ENCODE assay signal across 5 mouse cellular contexts in the genomic region with DNA sequence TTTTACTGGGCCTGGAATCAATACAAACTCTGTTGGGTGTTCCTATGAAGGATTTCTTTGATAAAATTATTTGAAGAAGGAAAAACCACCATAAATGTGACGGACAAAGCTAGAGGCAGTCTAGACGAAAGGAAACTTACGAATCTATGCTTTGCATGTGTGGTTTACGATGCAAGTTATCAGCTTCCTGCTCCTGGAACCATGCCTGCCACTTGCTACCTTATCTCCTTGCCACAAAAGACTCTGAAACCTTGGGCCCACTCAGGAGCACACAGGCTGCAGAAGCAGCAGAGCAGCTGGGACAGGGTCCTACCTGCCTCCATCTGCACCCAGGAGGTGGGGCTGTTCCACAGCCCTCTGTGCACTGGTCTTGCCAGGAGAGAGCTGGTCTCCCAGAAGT.
DNase-seq lines count a peak whose midpoint lies in the region; ATAC-seq and TF ChIP-seq lines count a peak whose summit lies in the region.
"Not testable (repeated sequence)": the region's sequence is repeated elsewhere in the genome, so short reads cannot be mapped to it uniquely, and the experiment has no call there.

No protein-coding gene starts in this region.

- not testable (repeated sequence) for H3K36me3 ChIP-seq in MEL (ENCODE audit: control insufficient read depth in 1 of 2, insufficient read depth in 2 of 2, low read length in 2 of 2); kidney, postnatal 0 days (ENCODE audit: insufficient read depth, low read length); stomach, postnatal 0 days (ENCODE audit: control insufficient read depth, insufficient read depth, low read length)

- TF ChIP-seq EP300 in MEL (IDR thresholded peaks at IDR 0.05; ENCODE audit: low read depth in 1 of 2, low read length in 2 of 2); stomach, postnatal 0 days (optimal IDR thresholded peaks at IDR 0.05): not testable (repeated sequence)

- not testable (repeated sequence) for H3K4me3 ChIP-seq in MEL (ENCODE audit: control insufficient read depth in 1 of 2, insufficient read depth in 1 of 2, low read depth in 2 of 2, low read length in 2 of 2); kidney, postnatal 0 days (replicated peaks; ENCODE audit: low read depth, low read length); stomach, postnatal 0 days (ENCODE audit: low read depth, low read length)

- TF ChIP-seq CTCF in MEL (IDR thresholded peaks at IDR 0.05 in 2 of 3, conservative IDR thresholded peaks at IDR 0.05 in 1 of 3; ENCODE audit: control insufficient read depth in 1 of 3, insufficient read depth in 1 of 3, low read depth in 2 of 3, low read length in 3 of 3, poor library complexity in 1 of 3, severe bottlenecking in 1 of 3) = not testable (repeated sequence)
- TF ChIP-seq CTCF in kidney, postnatal 0 days (IDR thresholded peaks at IDR 0.05; ENCODE audit: low read depth) = 0 out of 2 replicates have a peak, but pooled peaks have one; percentile 9
- TF ChIP-seq CTCF in stomach, postnatal 0 days (IDR thresholded peaks at IDR 0.05; ENCODE audit: low read depth) = 0 out of 2 replicates have a peak, but pooled peaks have one; percentile 6

- not testable (repeated sequence) for H3K9me3 ChIP-seq in MEL (replicated peaks; ENCODE audit: insufficient read depth, low read length); kidney, postnatal 0 days (replicated peaks; ENCODE audit: low read length); stomach, postnatal 0 days (ENCODE audit: control insufficient read depth, low read length)

- not testable (repeated sequence) for H3K9ac ChIP-seq in MEL (ENCODE audit: control insufficient read depth, low read depth, low read length, poor library complexity, severe bottlenecking); kidney, postnatal 0 days (ENCODE audit: low read depth, low read length); stomach, postnatal 0 days (ENCODE audit: low read length)

- H3K79me2 ChIP-seq in MEL (ENCODE audit: control insufficient read depth, insufficient read depth, low read length, poor library complexity) = not testable (repeated sequence)

- H3K4me1 ChIP-seq in MEL (ENCODE audit: control insufficient read depth in 1 of 2, insufficient read depth in 2 of 2, low read length in 2 of 2); kidney, postnatal 0 days (replicated peaks; ENCODE audit: insufficient read depth, low read length); stomach, postnatal 0 days (replicated peaks; ENCODE audit: control insufficient read depth, insufficient read depth): not testable (repeated sequence)

- not testable (repeated sequence) for H3K4me2 ChIP-seq in kidney, postnatal 0 days (ENCODE audit: low read length); stomach, postnatal 0 days (replicated peaks; ENCODE audit: low read depth)

- peak; percentile 100 for ATAC-seq in common myeloid progenitor, adult 5-6 weeks (replicated peaks; ENCODE audit: low read depth, poor library complexity, severe bottlenecking)
- ATAC-seq in kidney, postnatal 0 days (replicated peaks; ENCODE audit: low FRiP score, low read depth); stomach, postnatal 0 days (ENCODE audit: low FRiP score, low TSS enrichment): not testable (repeated sequence)
- ATAC-seq in megakaryocyte-erythroid progenitor cell, adult 5-6 weeks (replicated peaks; ENCODE audit: low FRiP score, low TSS enrichment, poor library complexity, severe bottlenecking) = peak; percentile 78

- TF ChIP-seq RAD21 in MEL (IDR thresholded peaks at IDR 0.05; ENCODE audit: low read depth, low read length) = not testable (repeated sequence)

- not testable (repeated sequence) for H3K27me3 ChIP-seq in MEL (ENCODE audit: control insufficient read depth in 1 of 2, insufficient read depth in 2 of 2, low read length in 2 of 2); kidney, postnatal 0 days (ENCODE audit: insufficient read depth, low read length); stomach, postnatal 0 days (ENCODE audit: control insufficient read depth, insufficient read depth, low read length)

- TF ChIP-seq POLR2A in MEL (IDR thresholded peaks at IDR 0.05; ENCODE audit: control insufficient read depth in 1 of 2, insufficient read depth in 1 of 2, low read depth in 1 of 2, low read length in 2 of 2, poor library complexity in 1 of 2) = not testable (repeated sequence)

- DNase-seq in MEL (ENCODE audit: low read depth, low spot score) = peak; percentile 7
- not testable (repeated sequence) for DNase-seq in kidney, postnatal 0 days (ENCODE audit: low spot score); stomach, postnatal 0 days (ENCODE audit: low spot score)

- not testable (repeated sequence) for H3K27ac ChIP-seq in MEL (ENCODE audit: control insufficient read depth, low read depth, low read length); kidney, postnatal 0 days; stomach, postnatal 0 days (replicated peaks)

- WGBS in kidney, postnatal 0 days = 64% methylated on average over 4 of the region's 4 CpGs
- WGBS in stomach, postnatal 0 days = 64% methylated on average over 4 of the region's 4 CpGs
